Mouse (Mus musculus): ENCODE data around the gene Mepce. TPM values are rescaled to one million over a fixed set of nuclear protein-coding genes. Genes with fewer than 3 reads are reported as not detected.

Mepce gene
- total and polyA plus RNA-seq, 3 experiments, result 58.7 to 74.2 TPM; not detected in 1

- H3K9ac ChIP-seq (ENCODE audit: control insufficient read depth, low read depth, low read length, poor library complexity, severe bottlenecking), result no peak overlapping the region
- no peaks in the 10 kb centered on the region for H3K4me1 ChIP-seq (ENCODE audit: control insufficient read depth in 1 of 2, insufficient read depth in 2 of 2, low read length in 2 of 2)
- TF ChIP-seq JUND (IDR thresholded peaks at IDR 0.05; ENCODE audit: low read depth, low read length), result no peak
- no peak for TF ChIP-seq SMC3 (IDR thresholded peaks at IDR 0.05; ENCODE audit: low read depth, low read length)
- no peak for TF ChIP-seq MAFK (IDR thresholded peaks at IDR 0.05; ENCODE audit: borderline replicate concordance, low read depth, low read length)
- no peak for TF ChIP-seq NRF1 (IDR thresholded peaks at IDR 0.05; ENCODE audit: insufficient read depth, low read depth, low read length, poor library complexity, severe bottlenecking)
- H3K4me3 ChIP-seq (ENCODE audit: control insufficient read depth in 1 of 2, insufficient read depth in 1 of 2, low read depth in 2 of 2, low read length in 2 of 2), result no peak overlapping the region
- DNase-seq (ENCODE audit: low read depth, low spot score), result no peak
- H3K36me3 ChIP-seq (ENCODE audit: control insufficient read depth in 1 of 2, insufficient read depth in 2 of 2, low read length in 2 of 2), result no peaks in the 10 kb centered on the region; a peak in 2 of 4 replicates
- no peak overlapping the region for H3K27ac ChIP-seq (ENCODE audit: control insufficient read depth, low read depth, low read length)
- no peaks in the 10 kb centered on the region for H3K27me3 ChIP-seq (ENCODE audit: control insufficient read depth in 1 of 2, insufficient read depth in 2 of 2, low read length in 2 of 2)
- H3K79me2 ChIP-seq (ENCODE audit: control insufficient read depth, insufficient read depth, low read length, poor library complexity), result no peaks in the 10 kb centered on the region
- H3K9me3 ChIP-seq (replicated peaks; ENCODE audit: insufficient read depth, low read length), result no peaks in the 10 kb centered on the region
These were observed 38.5 kb upstream of the Mepce start for GRCm38 (mm10) chr5:137825971-137826370.

- no peak overlapping the region for H3K4me3 ChIP-seq (ENCODE audit: control insufficient read depth in 1 of 2, insufficient read depth in 1 of 2, low read depth in 2 of 2, low read length in 2 of 2)
- no peaks in the 10 kb centered on the region for H3K27me3 ChIP-seq (ENCODE audit: control insufficient read depth in 1 of 2, insufficient read depth in 2 of 2, low read length in 2 of 2)
- DNase-seq (ENCODE audit: low read depth, low spot score), result no peak
- TF ChIP-seq JUND (IDR thresholded peaks at IDR 0.05; ENCODE audit: low read depth, low read length) (no peak), ETS1 (IDR thresholded peaks at IDR 0.05; ENCODE audit: low read depth, low read length) (no peak), POLR2A (IDR thresholded peaks at IDR 0.05; ENCODE audit: control insufficient read depth in 1 of 2, insufficient read depth in 1 of 2, low read depth in 1 of 2, low read length in 2 of 2, poor library complexity in 1 of 2) (no peak), USF2 (IDR thresholded peaks at IDR 0.05; ENCODE audit: borderline replicate concordance in 1 of 2, insufficient read depth in 1 of 2, low read depth in 1 of 2, low read length in 2 of 2) (no peak), CTCF (IDR thresholded peaks at IDR 0.05 in 2 of 3, conservative IDR thresholded peaks at IDR 0.05 in 1 of 3; ENCODE audit: control insufficient read depth in 1 of 3, insufficient read depth in 1 of 3, low read depth in 2 of 3, low read length in 3 of 3, poor library complexity in 1 of 3, severe bottlenecking in 1 of 3) (no peak), POLR2AphosphoS5 (IDR thresholded peaks at IDR 0.05; ENCODE audit: borderline replicate concordance, low read depth, low read length) (no peak), RCOR1 (IDR thresholded peaks at IDR 0.05; ENCODE audit: low read depth, low read length) (no peak), TCF12 (IDR thresholded peaks at IDR 0.05; ENCODE audit: low read depth, low read length) (no peak), KAT2A (conservative IDR thresholded peaks at IDR 0.05; ENCODE audit: low read depth, low read length) (no peak), ZMIZ1 (IDR thresholded peaks at IDR 0.05; ENCODE audit: low read depth, low read length) (no peak), ZNF384 (IDR thresholded peaks at IDR 0.05; ENCODE audit: low read depth, low read length) (no peak), MXI1 (IDR thresholded peaks at IDR 0.05; ENCODE audit: low read depth, low read length) (no peak), SIN3A (IDR thresholded peaks at IDR 0.05; ENCODE audit: low read length) (no peak)
- no peaks in the 10 kb centered on the region; a peak in 2 of 4 replicates for H3K36me3 ChIP-seq (ENCODE audit: control insufficient read depth in 1 of 2, insufficient read depth in 2 of 2, low read length in 2 of 2)
- no peaks in the 10 kb centered on the region for H3K4me1 ChIP-seq (ENCODE audit: control insufficient read depth in 1 of 2, insufficient read depth in 2 of 2, low read length in 2 of 2)
- H3K9me3 ChIP-seq (replicated peaks; ENCODE audit: insufficient read depth, low read length), result no peaks in the 10 kb centered on the region
- no peak overlapping the region for H3K27ac ChIP-seq (ENCODE audit: control insufficient read depth, low read depth, low read length)
- H3K79me2 ChIP-seq (ENCODE audit: control insufficient read depth, insufficient read depth, low read length, poor library complexity), result no peaks in the 10 kb centered on the region
- no peak overlapping the region for H3K9ac ChIP-seq (ENCODE audit: control insufficient read depth, low read depth, low read length, poor library complexity, severe bottlenecking)
These were observed 37.6 kb upstream of the Mepce start for GRCm38 (mm10) chr5:137825030-137825429.

Measured in MEL (cell line).